Mouse (Mus musculus) gastrocnemius, postnatal 14 days (tissue): ENCODE measurements around the gene Sept5. TPM values are rescaled to one million over a fixed set of nuclear protein-coding genes. Genes with fewer than 3 reads are reported as not detected.
A peak's percentile ranks its signal among the peaks of the same experiment; 100 is the strongest.

Source experiments
- DNase-seq: peaks from one replicate; pipeline ENCODE4 v3.0.0; 2021; ENCODE audit warnings: mixed read lengths
- intact Hi-C: fragments of 180-260 bp; cut with DNase I; formaldehyde crosslinking; loops from one replicate; pipeline ENCODE4 v1.15.1; 2025; ENCODE audit warnings: low total_unique reads
- long read RNA-seq, 2 experiments: library from polyadenylated mRNA; stranded (forward); transcript quantifications; one replicate each; pipeline ENCODE4 v2.0.0; 2021
- total RNA-seq, 2 experiments: library from RNA; stranded (reverse); gene quantifications; 2 replicates each; pipeline ENCODE4 v1.2.3; 2021

Sept5 gene
- 1 to 10 TPM; 6.0 to 8.4 TPM for total RNA-seq
- long read RNA-seq, experiment 1, result 0 reads
- long read RNA-seq, experiment 2, partial matches to known transcripts, result 0 of 1 reads
- long read RNA-seq, experiment 2, other reads (novel, unspliced or antisense), result 0 of 1 reads

DNA sequence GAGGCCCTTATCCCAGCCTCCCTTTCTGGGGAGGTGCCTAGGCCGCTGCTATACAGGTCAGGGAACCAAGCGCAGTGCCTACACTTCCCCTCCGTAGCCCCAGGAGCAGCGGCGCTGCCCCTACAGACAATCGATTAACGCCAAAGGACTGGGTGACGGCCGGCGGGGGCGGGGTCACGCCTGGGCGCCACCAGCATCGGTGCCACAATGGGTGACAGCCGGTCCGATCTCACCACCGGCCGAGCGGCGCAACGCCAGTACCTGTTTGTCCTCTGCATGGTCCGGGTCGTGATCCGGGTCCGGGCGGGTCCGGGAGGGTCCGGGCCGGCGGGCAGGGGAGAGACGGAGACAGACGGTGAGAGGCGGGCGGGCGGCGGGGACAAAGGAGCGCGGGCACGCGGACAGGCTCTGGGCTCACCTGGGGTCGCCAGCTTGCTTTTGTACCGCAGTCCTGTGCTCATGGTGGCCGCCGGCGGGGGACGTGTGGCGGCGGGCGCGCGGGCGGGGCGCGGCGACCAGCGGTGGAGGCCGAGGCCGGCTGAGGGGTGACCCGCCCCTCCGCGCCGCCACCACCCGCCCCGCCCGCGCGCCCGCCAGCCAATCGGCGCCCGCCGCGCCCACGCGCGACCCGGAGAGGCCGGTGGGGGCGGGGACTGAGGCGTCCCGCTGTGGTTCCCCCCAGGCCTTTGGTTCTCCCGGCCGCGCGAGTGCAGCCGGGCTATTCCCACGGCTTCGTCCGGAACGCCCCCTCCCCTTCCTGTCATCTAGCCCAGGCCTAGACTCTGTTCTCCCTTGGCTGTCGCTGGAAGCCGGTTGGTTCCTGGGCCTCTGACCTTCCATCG, at the start of gene Sept5:
Gene Sept5 (minus strand): TSS at position 565 of the 842 bp plus-strand sequence.
- peak; percentile 81 for DNase-seq
- intact Hi-C loops, result loop anchor here (5.0 kb wide), 1 partner anchor 168 kb away; no protein-coding TSS in a partner anchor

- intact Hi-C loops, result loop anchor here (2.0 kb wide), 1 partner anchor 52 kb away; the partner anchor contains the start of gene Gm49601
Measured at GRCm38 (mm10) chr16:18679112-18679511, 49.4 kb upstream of the Sept5 start.

DNA sequence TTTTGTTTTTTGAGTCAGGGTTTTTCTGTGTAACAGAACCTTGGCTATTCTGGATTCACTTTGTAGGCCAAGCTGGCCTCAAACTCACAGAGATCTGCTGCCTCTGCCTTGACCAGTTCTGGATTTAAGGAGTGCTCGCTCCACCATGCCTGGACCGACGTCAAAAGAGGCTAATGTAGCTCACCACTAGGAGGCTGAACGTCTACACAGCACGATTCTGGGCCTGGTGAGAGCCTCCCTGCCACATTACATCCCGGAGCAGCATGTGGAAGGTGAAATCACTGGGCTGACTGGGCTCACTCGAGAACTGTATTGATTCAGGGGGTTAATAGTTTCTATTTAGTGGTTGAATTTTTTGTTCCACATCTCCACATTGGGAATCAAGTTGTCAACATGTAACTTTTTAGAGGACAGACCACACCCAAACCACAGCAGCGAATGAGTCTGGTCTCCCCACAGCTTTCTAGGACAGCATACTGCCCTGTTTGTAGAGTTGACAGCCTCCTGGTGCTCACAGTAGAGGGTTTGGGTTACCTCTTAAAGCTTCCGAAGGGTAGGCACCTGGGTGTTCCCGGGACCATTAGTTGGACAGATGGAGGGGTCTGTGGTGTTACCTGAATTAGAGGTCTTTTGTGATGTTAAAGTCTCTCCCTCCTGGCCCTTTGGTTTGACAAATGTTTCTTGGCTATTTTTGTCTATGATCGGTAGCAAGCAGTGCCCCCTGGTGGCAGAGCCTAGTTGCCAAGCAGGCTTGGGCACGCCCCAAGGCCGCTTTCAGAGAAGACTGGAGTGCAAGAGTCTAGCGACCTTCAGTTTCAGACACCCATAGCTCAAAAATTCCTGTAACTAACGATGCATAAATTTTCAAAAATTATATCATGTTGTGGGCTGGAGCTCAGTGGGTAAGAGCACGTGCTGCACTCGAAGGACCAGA, 48.3 kb upstream of the Sept5 start:
- intact Hi-C loops, result loop anchor here (2.0 kb wide), 1 partner anchor 51 kb away; the partner anchor contains the start of gene Gm49601
- peak; percentile 76 for DNase-seq

More at GRCm38 (mm10) chr16:18679112-18679511, 49.4 kb upstream of the Sept5 start:
- no peak for DNase-seq

DNA sequence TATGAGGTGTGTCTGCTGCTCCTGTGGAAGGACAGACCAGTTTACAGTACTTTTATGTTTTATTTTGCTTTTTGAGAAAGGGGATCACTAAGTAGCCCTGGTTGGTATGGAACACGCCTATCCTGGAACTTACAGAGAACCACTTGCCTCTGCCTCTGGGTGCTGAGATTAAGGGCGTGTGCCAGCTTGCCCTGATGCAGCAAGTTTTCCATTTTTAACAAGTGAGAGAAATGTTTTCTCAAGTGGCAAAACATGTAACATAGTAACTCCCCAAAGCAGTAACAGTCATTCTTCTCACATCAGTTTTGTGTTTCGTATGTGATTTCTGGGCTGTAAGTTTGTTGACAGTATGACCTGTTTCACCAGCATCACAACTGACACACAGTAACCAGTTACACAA, 43.3 kb upstream of the Sept5 start:
- intact Hi-C loops, result no loop called here
- no peak for DNase-seq

DNA sequence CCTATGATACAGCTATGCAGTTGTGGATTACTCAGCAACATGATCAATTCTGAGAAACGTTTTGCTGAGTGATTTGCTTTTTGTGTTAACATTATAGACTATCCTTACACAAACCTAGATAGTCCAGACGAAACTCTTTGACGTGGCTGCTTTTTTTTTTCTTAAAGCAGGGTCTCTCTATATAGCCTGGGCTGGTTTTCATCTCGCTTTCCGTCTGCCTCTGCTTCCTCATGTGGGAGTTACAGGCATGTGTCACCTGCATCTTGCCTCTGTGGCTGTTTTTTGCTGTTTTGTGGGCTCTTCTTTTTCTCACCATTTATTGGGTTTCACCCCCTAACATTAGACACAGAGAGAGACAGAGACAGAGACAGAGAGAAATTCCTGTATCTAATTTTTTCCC, 42.3 kb upstream of the Sept5 start:
- no peak for DNase-seq
- intact Hi-C loops, result no loop called here

GRCm38 (mm10) chr16:18669914-18670313, 40.2 kb upstream of the Sept5 start:
- intact Hi-C loops, result no loop called here

DNA sequence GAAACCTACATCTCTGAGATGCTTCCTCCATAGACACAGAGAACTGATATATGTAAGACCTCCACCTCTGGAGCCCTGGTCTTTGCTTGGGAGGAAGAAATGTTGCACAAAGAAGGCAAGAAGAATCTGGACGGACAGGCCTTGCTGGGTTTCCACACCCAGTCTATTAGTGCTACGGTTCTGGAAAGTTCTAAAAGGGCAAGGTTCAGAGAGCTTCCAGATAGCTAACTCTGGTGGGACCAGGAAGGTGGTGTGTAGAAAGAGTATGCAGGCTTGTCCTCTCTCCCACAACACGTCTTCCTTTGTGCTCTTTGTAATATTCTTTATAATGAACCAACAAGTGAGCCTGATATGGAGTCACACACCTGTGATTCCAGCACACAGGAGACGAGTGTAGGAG, 28.8 kb upstream of the Sept5 start:
- no peak for DNase-seq
- intact Hi-C loops, result no loop called here

More at GRCm38 (mm10) chr16:18669914-18670313, 40.2 kb upstream of the Sept5 start:
- DNase-seq, result no peak

- no peak for DNase-seq
- intact Hi-C loops, result no loop called here
Measured at GRCm38 (mm10) chr16:18655372-18656098, 25.8 kb upstream of the Sept5 start.

DNA sequence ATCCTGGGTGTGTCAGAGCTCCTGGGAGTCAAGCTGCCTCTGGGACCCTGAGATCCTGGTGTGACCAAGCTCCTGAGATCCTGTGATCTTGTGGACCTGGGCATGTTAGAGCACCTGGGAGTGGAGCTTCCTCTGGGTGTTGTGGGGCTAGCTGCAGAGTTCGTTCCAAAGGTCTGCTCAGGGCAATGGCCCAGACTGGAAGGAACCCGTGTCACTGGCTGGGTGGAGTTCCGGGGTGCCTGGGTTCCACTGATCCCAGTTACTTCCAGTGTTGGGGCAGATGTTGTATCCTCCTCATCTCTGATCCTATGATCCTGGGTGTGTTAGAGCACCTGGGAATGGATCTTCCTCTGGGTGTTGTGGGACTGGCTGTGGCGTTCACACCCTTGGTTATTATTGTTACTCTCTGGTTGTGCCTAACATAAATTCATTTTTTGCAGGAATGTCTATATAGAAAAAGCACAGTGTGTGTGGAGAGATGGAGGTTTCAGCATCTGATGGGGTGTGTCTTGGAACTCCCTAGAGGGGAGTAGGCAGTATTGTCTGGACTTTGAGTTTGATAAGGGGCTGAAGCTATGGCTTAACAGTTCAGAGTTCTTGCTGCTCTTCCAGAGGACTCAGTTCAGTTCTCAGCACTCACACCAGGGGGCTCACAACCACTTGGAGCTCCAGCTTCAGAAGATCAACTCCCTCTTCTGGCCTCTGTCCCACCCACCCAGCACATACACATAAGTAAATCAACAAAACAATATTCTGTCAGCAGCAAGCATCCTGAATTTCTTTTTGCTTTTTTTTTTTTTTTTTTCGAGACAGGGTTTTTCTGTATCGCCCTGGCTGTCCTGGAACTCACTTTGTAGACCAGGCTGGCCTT, 23.8 kb upstream of the Sept5 start:
- DNase-seq, result no peak
- intact Hi-C loops, result no loop called here

- intact Hi-C loops, result no loop called here
- no peak for DNase-seq
Measured at GRCm38 (mm10) chr16:18649126-18649525, 19.4 kb upstream of the Sept5 start.

DNA sequence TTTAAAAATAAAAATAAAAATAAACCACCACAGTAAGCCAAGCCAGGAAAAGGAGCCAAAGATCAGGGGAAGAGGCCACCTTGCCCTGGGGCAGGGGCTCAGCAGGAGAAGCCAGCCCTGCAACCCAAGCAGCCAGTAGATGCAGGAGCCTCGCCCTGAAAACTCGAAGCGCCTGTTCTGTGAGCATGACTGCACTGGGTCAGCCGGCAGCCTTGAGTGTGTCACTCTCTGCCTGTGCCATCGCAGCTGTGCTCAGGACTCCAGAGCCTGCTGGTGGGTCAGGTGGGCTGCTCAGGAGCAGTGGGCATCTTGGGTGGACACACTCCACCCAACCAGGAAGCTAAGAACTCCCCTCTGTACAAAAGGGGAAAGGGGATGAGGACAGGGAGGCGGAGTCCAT, 15.6 kb upstream of the Sept5 start:
- intact Hi-C loops, result no loop called here
- no peak for DNase-seq

GRCm38 (mm10) chr16:18644485-18644884, 14.7 kb upstream of the Sept5 start:
- no peak for DNase-seq
- intact Hi-C loops, result no loop called here

DNA sequence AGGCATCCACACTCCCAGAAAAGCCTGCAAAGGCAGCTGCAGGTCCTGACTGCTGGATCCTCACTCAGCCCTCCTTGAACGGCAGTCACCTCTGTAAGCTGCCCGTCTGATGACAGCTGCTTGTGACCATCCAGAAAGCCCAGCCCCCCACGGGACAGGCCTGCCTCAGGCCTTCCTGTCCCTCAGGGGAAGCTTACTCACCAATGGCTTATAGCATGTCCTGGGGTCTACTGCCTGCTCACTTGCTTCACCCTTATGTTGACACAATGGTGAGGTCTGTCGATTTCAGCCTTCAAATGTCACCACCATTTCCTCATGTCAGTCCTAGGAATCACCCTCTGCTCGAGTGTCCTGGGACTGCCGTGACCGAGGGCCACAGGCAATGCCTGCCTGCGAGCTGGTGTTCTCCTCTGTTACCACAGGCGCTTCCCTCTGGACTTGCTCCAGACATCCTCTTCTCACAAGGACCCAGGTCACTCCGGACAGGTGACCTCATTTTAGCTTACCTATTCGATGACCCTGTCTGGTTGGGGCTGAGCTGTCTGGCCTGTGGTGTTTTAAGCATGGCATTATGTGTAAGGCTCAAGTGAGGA, 13.7 kb upstream of the Sept5 start:
- intact Hi-C loops, result no loop called here
- no peak for DNase-seq

GRCm38 (mm10) chr16:18642897-18643296, 13.1 kb upstream of the Sept5 start:
- intact Hi-C loops, result no loop called here
- no peak for DNase-seq

- no peak for DNase-seq
- intact Hi-C loops, result no loop called here
Measured at GRCm38 (mm10) chr16:18642291-18642690, 12.5 kb upstream of the Sept5 start.

DNA sequence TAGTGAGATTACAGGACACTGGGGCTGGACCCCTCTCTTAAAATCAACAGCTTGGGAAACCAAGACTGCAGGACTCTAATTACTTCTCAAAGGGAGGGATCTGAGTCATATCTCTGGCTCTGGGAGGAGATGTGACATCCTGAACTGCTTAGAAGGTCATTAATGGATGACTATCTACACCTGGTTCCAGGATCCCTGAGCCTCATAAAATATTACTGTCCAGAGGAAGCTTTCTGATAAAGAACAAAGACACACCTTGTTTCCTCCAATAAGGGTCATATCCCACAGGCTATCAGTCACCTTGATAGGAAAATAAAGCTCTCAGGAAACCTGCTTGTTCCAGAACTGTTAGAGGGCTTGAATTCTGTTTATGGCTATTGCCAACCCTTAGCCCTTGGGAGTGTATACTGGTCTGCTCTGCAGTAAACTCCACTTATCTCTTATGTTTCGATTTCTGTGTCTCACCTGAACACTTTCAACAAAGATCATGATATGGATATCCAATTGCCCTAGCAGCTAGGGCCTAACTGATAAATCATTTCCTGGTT, 9.7 kb upstream of the Sept5 start:
- intact Hi-C loops, result no loop called here
- no peak for DNase-seq

DNA sequence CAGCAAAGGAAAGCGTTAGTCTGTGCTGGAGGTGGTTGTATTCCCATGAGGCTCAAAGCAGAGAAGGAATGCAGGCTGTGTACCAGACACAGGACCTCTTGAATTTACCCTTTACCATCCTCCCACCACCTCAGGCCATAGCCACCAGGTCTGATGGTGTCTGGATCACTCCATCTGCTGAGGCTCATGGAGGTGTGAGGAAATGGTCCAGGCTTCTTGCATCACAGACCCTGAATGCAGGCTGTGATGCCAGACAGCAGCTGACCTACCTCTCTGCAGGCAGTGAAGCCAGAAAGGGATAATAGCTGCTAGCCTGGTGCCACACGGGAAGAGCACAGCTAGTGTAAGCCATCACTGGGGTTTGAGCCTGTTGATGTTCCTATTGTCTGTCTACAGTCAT, 8.6 kb upstream of the Sept5 start:
- no peak for DNase-seq
- intact Hi-C loops, result no loop called here

GRCm38 (mm10) chr16:18636804-18637203, 7.0 kb upstream of the Sept5 start:
- no peak for DNase-seq
- intact Hi-C loops, result no loop called here
